Mouse (Mus musculus): ENCODE data around the gene Pde6h. TPM values are rescaled to one million over a fixed set of nuclear protein-coding genes. Genes with fewer than 3 reads are reported as not detected.

Gene Pde6h
- total and polyA plus RNA-seq, 3 experiments: 0.08 TPM; not detected in 2

DNA sequence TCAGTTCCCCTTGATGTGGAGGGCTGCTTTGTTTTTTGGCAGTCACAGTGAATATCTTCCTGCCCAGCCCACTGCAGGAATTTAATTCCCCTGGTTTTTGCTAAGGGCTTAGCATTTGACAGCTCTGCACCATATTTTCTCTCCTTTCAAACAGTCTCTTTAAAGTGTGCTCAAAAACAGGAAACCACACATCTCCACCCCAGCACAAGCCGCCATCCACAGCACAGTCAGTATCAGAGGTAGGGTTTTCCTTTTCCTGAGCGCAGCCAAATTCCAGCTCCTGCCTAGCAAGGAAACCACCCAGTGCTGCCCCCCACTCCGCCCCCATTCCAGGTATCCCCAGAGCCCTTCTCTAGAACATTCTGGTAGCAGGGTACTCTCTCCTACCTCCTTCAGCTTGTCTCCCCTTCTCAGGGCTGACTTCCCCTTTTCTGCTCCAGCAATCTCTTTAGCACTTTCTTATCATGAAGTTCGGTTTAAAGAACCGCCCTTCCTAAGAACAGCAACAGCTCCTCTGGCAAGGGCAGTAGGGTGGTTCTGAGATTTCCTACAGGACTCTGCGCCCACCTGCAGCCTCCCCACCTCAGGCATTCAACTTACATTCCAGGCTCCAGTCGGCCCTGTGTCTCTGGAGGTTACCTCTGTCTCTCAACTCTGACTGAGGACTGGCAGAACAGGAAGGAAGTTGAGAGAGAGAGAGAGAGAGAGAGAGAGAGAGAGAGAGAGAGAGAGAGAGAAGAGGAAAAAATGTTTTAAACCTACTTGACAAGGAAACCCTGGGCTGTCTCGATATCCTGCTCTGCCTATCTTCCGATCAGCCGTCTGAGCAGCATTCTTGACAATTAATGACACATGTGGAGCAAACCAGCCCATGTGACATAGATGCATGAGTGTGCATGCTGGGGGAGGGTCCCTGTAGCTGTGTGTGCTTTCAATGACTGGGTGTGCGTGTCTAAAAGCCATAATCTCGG, 17.7 kb downstream of the Pde6h start, which contains the start of gene Arhgdib (continued):
- TF ChIP-seq ZKSCAN1 (IDR thresholded peaks at IDR 0.05; ENCODE audit: low read depth, low read length) (no peak), POLR2AphosphoS5 (IDR thresholded peaks at IDR 0.05; ENCODE audit: borderline replicate concordance, low read depth, low read length) (no peak), MEF2A (IDR thresholded peaks at IDR 0.05; ENCODE audit: extremely low read depth, insufficient replicate concordance, low read depth, low read length, poor library complexity, severe bottlenecking) (no peak), ZC3H11A (IDR thresholded peaks at IDR 0.05; ENCODE audit: low read depth, low read length) (no peak)

- H3K27ac ChIP-seq (ENCODE audit: control insufficient read depth, low read depth, low read length): 0 out of 2 replicates have a peak overlapping the region, but pooled peaks have one; percentile 20
- H3K36me3 ChIP-seq (ENCODE audit: control insufficient read depth in 1 of 2, insufficient read depth in 2 of 2, low read length in 2 of 2): peaks cover 0 to 36% of the 10 kb centered on the region in 2 experiments; a peak in 2 of 4 replicates
- H3K9ac ChIP-seq (ENCODE audit: control insufficient read depth, low read depth, low read length, poor library complexity, severe bottlenecking): no peak overlapping the region
- H3K4me3 ChIP-seq (ENCODE audit: control insufficient read depth in 1 of 2, insufficient read depth in 1 of 2, low read depth in 2 of 2, low read length in 2 of 2): peak overlapping the region in 1 of 2 experiments; percentile 6; a peak in 1 of 4 replicates
- peaks cover 13 to 31% of the 10 kb centered on the region in 2 experiments for H3K4me1 ChIP-seq (ENCODE audit: control insufficient read depth in 1 of 2, insufficient read depth in 2 of 2, low read length in 2 of 2)
- DNase-seq (ENCODE audit: low read depth, low spot score): peak; percentile 28
- H3K27me3 ChIP-seq (ENCODE audit: control insufficient read depth in 1 of 2, insufficient read depth in 2 of 2, low read length in 2 of 2): no peaks in the 10 kb centered on the region
- TF ChIP-seq ZNF384 (IDR thresholded peaks at IDR 0.05; ENCODE audit: low read depth, low read length): no peak
- no peak for TF ChIP-seq NRF1 (IDR thresholded peaks at IDR 0.05; ENCODE audit: insufficient read depth, low read depth, low read length, poor library complexity, severe bottlenecking)
- TF ChIP-seq MYC (IDR thresholded peaks at IDR 0.05; ENCODE audit: low read depth, low read length): no peak
- TF ChIP-seq CHD1 (IDR thresholded peaks at IDR 0.05; ENCODE audit: low read depth, low read length): no peak
- no peak for TF ChIP-seq MEF2A (IDR thresholded peaks at IDR 0.05; ENCODE audit: extremely low read depth, insufficient replicate concordance, low read depth, low read length, poor library complexity, severe bottlenecking)
- no peak for TF ChIP-seq BHLHE40 (IDR thresholded peaks at IDR 0.05; ENCODE audit: borderline replicate concordance, low read depth, low read length)
- no peak for TF ChIP-seq POLR2AphosphoS2 (IDR thresholded peaks at IDR 0.05; ENCODE audit: low read length)
- no peak for TF ChIP-seq EP300 (IDR thresholded peaks at IDR 0.05; ENCODE audit: low read depth in 1 of 2, low read length in 2 of 2)
- no peak for TF ChIP-seq SIN3A (IDR thresholded peaks at IDR 0.05; ENCODE audit: low read length)
- TF ChIP-seq USF1 (IDR thresholded peaks at IDR 0.05; ENCODE audit: low read depth, low read length): no peak
- TF ChIP-seq ZC3H11A (IDR thresholded peaks at IDR 0.05; ENCODE audit: low read depth, low read length): no peak
- no peak for TF ChIP-seq SMC3 (IDR thresholded peaks at IDR 0.05; ENCODE audit: low read depth, low read length)
- H3K79me2 ChIP-seq (ENCODE audit: control insufficient read depth, insufficient read depth, low read length, poor library complexity): peaks cover 25% of the 10 kb centered on the region
- H3K9me3 ChIP-seq (replicated peaks; ENCODE audit: insufficient read depth, low read length): no peaks in the 10 kb centered on the region
These were observed 18.6 kb downstream of the Pde6h start for GRCm38 (mm10) chr6:136942280-136942679.

DNA sequence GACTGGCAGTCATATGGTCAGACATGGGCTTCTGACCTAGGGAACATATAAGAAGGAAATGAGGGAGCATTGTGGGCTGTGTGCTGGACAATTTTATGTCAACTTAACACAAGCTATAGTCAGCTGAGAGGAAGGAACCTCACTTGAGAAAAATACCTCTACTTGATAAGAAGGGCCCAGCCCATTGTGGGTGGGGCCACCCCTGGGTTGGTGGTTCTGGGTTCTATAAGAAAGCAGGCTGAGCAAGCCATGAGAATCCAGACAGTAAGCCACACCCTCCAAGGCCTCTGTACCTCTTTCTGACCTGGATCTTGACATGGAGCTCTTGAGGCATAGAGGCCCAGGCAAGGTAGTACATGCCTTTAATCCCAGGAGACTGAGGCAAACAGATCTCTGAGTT, 19.8 kb downstream of the Pde6h start:
- DNase-seq (ENCODE audit: low read depth, low spot score): peak; percentile 80
- H3K79me2 ChIP-seq (ENCODE audit: control insufficient read depth, insufficient read depth, low read length, poor library complexity): peaks cover 16% of the 10 kb centered on the region
- H3K4me1 ChIP-seq (ENCODE audit: control insufficient read depth in 1 of 2, insufficient read depth in 2 of 2, low read length in 2 of 2): peaks cover 10 to 23% of the 10 kb centered on the region in 2 experiments
- peak overlapping the region; percentile 41 for H3K27ac ChIP-seq (ENCODE audit: control insufficient read depth, low read depth, low read length)
- no peak overlapping the region; a peak in 1 of 4 replicates for H3K4me3 ChIP-seq (ENCODE audit: control insufficient read depth in 1 of 2, insufficient read depth in 1 of 2, low read depth in 2 of 2, low read length in 2 of 2)
- H3K9me3 ChIP-seq (replicated peaks; ENCODE audit: insufficient read depth, low read length): no peaks in the 10 kb centered on the region
- H3K27me3 ChIP-seq (ENCODE audit: control insufficient read depth in 1 of 2, insufficient read depth in 2 of 2, low read length in 2 of 2): no peaks in the 10 kb centered on the region
- peaks cover 0 to 29% of the 10 kb centered on the region in 2 experiments; a peak in 2 of 4 replicates for H3K36me3 ChIP-seq (ENCODE audit: control insufficient read depth in 1 of 2, insufficient read depth in 2 of 2, low read length in 2 of 2)
- H3K9ac ChIP-seq (ENCODE audit: control insufficient read depth, low read depth, low read length, poor library complexity, severe bottlenecking): no peak overlapping the region
- TF ChIP-seq POLR2AphosphoS5 (IDR thresholded peaks at IDR 0.05; ENCODE audit: borderline replicate concordance, low read depth, low read length): no peak
- TF ChIP-seq GATA1 (IDR thresholded peaks at IDR 0.05; ENCODE audit: low read depth, low read length): peak; percentile 69
- peak; percentile 56; the same call in 1 of the 2 replicates for TF ChIP-seq MXI1 (IDR thresholded peaks at IDR 0.05; ENCODE audit: low read depth, low read length)
- TF ChIP-seq ZC3H11A (IDR thresholded peaks at IDR 0.05; ENCODE audit: low read depth, low read length): no peak
- peak; percentile 27; the same call in 1 of the 2 replicates for TF ChIP-seq RCOR1 (IDR thresholded peaks at IDR 0.05; ENCODE audit: low read depth, low read length)
- TF ChIP-seq E2F4 (IDR thresholded peaks at IDR 0.05; ENCODE audit: borderline replicate concordance, low read depth, low read length): no peak
- TF ChIP-seq ELF1 (IDR thresholded peaks at IDR 0.05; ENCODE audit: low read depth, low read length): 0 out of 2 replicates have a peak, but pooled peaks have one; percentile 24
- TF ChIP-seq CHD2 (IDR thresholded peaks at IDR 0.05; ENCODE audit: low read length): no peak
- no peak for TF ChIP-seq GABPA (IDR thresholded peaks at IDR 0.05; ENCODE audit: low read depth, low read length)
- peak; percentile 75; the same call in 1 of the 2 replicates for TF ChIP-seq TBP (IDR thresholded peaks at IDR 0.05; ENCODE audit: low read depth, low read length)
- TF ChIP-seq ZMIZ1 (IDR thresholded peaks at IDR 0.05; ENCODE audit: low read depth, low read length): 0 out of 2 replicates have a peak, but pooled peaks have one; percentile 46
- peak; percentile 51 for TF ChIP-seq NELFE (IDR thresholded peaks at IDR 0.05; ENCODE audit: low read depth, low read length)
- TF ChIP-seq UBTF (IDR thresholded peaks at IDR 0.05; ENCODE audit: borderline replicate concordance, insufficient read depth, low read depth, low read length): no peak

Data from MEL (cell line).